Mouse (Mus musculus) erythroblast, embryonic 14.5 days (primary cell): ENCODE data around the gene Ipo11. TPM values are rescaled to one million over a fixed set of nuclear protein-coding genes. Genes with fewer than 3 reads are reported as not detected.
"Not testable (repeated sequence)": the region's sequence is repeated elsewhere in the genome, so short reads cannot be mapped to it uniquely, and the experiment has no call there.

ENCODE experiments used
- H3K27me3 ChIP-seq: 2 replicates; pipeline ENCODE4 v1.6.1; 2012; ENCODE audit warnings: inconsistent platforms; ENCODE audit not compliant: control insufficient read depth
- H3K36me3 ChIP-seq: 2 replicates; pipeline ENCODE4 v1.6.1; 2012; ENCODE audit warnings: mild to moderate bottlenecking, inconsistent platforms; ENCODE audit not compliant: control insufficient read depth
- H3K4me1 ChIP-seq: 2 replicates; pipeline ENCODE4 v1.6.1; 2012; ENCODE audit warnings: inconsistent platforms; ENCODE audit not compliant: control insufficient read depth
- H3K4me3 ChIP-seq: replicated peaks from 2 replicates; pipeline ENCODE3; 2012; ENCODE audit warnings: moderate library complexity, mild to moderate bottlenecking, inconsistent platforms
- H3K9me3 ChIP-seq: 2 replicates; pipeline ENCODE4 v1.6.1; 2012; ENCODE audit warnings: low read length, inconsistent platforms, mixed read lengths; ENCODE audit not compliant: control insufficient read depth
- GATA1 ChIP-seq: IDR thresholded peaks from 2 replicates; pipeline ENCODE4 v1.6.1; 2012; ENCODE audit warnings: low read length, inconsistent platforms, mixed read lengths
- TAL1 ChIP-seq: IDR thresholded peaks from 3 replicates; pipeline ENCODE4 v1.6.1; 2012; ENCODE audit warnings: low read length, inconsistent platforms, mixed read lengths
- polyA plus RNA-seq: library from polyadenylated mRNA; stranded (reverse); fragments of >175 nt; gene quantifications from 2 replicates; pipeline ENCODE4 v1.2.3, GENCODE M21; 2012

Gene Ipo11
- polyA plus RNA-seq, 1 experiment = 0.86 TPM

DNA sequence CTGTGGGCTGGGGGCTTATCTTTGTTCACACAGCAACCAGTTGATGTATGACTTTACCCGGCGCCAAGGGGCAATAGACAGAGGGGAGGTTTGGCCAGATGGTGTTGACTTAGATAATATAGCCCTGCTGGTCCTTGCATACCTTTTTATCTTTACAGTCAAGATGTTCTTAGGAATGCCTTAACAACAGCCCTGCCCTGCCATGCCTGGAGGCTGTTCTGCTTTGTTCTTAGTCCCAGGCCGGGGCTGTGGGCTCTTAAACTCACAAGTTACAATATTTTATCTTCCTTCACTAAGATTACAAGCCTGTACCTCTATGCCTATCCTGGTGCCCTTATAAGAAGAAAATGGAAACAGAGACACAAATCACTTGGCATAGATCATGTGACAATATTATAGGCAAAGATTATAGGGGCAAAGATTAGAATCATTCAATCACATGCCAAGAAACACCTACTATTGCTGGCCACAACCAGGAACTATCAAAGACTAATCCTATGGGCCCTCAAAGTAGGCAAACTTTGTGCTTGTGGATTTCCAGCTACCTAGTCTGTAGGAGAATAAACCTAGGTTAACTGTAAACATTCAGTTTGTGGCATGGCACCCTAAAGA is 23.5 kb downstream of the Ipo11 start:
- Histone ChIP-seq H3K27me3 (no peaks in the 10 kb centered on the region), H3K4me3 (no peak overlapping the region), H3K4me1 (peaks cover 30% of the 10 kb centered on the region), H3K9me3 (no peaks in the 10 kb centered on the region), H3K36me3 (peaks cover 63% of the 10 kb centered on the region)
- TF ChIP-seq TAL1 = peak; percentile 47; the same call in 2 of the 3 replicates
- TF ChIP-seq GATA1 = no peak

DNA sequence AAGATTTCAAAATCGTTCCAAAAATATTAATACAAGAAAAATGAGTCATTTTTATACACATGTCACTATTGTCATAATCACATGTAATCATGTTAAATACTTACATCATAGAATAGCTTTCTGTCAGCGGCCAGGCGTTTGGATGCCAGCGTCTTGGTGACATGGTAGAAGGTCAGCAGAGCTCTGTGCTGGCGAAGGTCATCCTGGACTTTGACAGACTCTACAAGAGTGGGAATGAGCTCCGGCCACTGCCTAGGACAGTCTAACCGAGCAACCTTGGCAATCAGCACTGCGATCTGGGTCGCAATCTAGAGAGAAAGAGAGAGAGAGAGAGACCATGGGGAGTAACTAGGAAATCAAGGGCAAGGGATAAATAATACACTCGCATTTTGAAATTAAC is 26.7 kb downstream of the Ipo11 start:
- Histone ChIP-seq H3K27me3 (no peaks in the 10 kb centered on the region), H3K4me3 (no peak overlapping the region), H3K9me3 (no peaks in the 10 kb centered on the region), H3K36me3 (peaks cover 71% of the 10 kb centered on the region), H3K4me1 (peaks cover 33% of the 10 kb centered on the region)
- no peak for TF ChIP-seq TAL1

DNA sequence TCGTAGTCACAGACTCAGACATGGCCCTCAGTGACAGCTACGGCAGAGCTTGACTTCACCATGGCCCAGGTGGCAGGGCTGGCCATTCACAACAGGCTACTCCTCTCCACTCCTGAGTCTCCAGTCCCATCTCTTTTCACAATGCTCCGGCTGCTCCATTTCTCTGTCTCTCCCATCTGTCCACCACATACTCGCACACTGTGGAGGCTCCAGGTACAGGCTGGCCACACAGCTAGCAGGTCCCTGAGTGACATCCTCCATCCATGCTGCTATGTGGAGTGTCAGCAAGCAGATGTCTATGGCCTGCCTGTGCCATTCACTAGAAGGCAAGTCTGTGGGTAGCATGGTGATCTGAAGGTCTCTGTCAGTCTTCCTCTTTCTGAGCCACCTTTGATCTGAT is 29.5 kb downstream of the Ipo11 start:
- H3K27me3 ChIP-seq = no peaks in the 10 kb centered on the region
- H3K9me3 ChIP-seq = no peaks in the 10 kb centered on the region
- H3K4me3 ChIP-seq = no peak overlapping the region
- TF ChIP-seq GATA1 (no peak), TAL1 (no peak)
- peaks cover 15% of the 10 kb centered on the region for H3K4me1 ChIP-seq
- H3K36me3 ChIP-seq = peaks cover 74% of the 10 kb centered on the region

GRCm38 (mm10) chr13:106905154-106905553 is 31.6 kb downstream of the Ipo11 start:
- not testable (repeated sequence) for H3K4me3 ChIP-seq, H3K27me3 ChIP-seq, H3K9me3 ChIP-seq, H3K4me1 ChIP-seq
- H3K36me3 ChIP-seq = peaks cover 74% of the 10 kb centered on the region

DNA sequence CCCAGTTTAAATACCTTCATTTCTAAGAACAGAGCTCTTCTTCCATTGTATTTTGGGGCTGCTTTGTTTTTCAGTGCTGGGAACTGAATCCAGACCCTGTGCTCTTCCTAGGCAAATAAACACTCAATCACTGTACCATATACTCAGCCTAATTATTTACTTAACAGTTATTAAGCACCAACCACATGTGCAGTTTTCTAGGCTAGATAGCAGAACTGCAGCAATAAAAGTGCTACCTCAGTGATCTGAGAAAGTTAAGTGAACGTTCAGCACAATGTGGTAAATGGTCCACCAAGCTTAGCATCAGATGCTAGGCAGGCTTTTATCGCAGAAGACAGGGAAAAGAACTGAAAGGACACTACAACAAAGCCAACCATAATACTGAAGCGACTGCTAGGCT is 32.1 kb downstream of the Ipo11 start:
- peaks cover 11% of the 10 kb centered on the region for H3K4me1 ChIP-seq
- no peaks in the 10 kb centered on the region for H3K27me3 ChIP-seq
- peaks cover 74% of the 10 kb centered on the region for H3K36me3 ChIP-seq
- TF ChIP-seq TAL1 = no peak
- TF ChIP-seq GATA1 = no peak
- H3K4me3 ChIP-seq = no peak overlapping the region
- no peaks in the 10 kb centered on the region for H3K9me3 ChIP-seq

DNA sequence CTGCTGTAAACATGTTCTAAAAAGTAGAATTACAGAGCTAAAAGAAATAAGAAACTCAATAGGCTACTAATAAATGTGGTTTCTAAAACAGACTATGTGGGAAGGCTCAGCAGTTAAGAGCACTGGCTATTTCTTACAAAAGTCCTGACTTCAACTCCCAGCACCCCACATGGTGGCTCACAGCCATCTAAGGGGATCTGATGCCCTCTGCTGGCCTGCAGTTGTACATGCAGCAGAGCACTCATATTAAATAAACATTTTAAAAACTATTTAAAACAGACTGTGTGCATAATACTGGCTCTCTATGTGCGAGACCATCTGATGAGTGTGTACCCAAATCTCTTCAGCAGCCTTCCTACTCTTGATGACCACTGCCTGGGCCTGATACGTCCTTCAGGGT is 42.5 kb downstream of the Ipo11 start:
- TF ChIP-seq GATA1 = no peak
- no peak for TF ChIP-seq TAL1
- H3K4me1 ChIP-seq = peaks cover 60% of the 10 kb centered on the region
- no peak overlapping the region for H3K4me3 ChIP-seq
- peaks cover 72% of the 10 kb centered on the region for H3K36me3 ChIP-seq
- H3K9me3 ChIP-seq = peaks cover 4% of the 10 kb centered on the region
- no peaks in the 10 kb centered on the region for H3K27me3 ChIP-seq

GRCm38 (mm10) chr13:106893701-106894100 is 43.1 kb downstream of the Ipo11 start:
- no peaks in the 10 kb centered on the region for H3K27me3 ChIP-seq
- H3K4me1 ChIP-seq = peaks cover 63% of the 10 kb centered on the region
- TF ChIP-seq GATA1 = no peak
- TF ChIP-seq TAL1 = no peak
- H3K9me3 ChIP-seq = peaks cover 4% of the 10 kb centered on the region
- H3K4me3 ChIP-seq = peak overlapping the region; percentile 51
- peaks cover 71% of the 10 kb centered on the region for H3K36me3 ChIP-seq

DNA sequence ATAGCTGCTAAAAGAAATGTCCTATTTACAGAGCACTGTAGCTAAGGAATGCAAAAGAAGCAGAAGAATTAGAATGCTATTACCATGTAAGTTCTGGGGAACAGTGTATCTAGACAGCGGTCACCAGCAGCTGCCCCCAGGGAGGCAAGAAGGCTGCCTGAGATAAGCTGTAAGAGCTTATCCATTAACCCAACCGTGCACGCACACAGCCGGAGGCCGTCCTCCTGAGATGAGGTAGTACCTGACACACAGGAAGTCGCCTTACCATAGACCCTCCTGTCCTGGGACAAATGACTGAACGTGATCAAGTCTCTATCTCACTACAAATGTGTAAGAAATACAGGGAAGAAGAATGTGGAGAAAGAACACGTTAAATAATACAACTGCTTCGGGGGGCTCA is 43.6 kb downstream of the Ipo11 start:
- peaks cover 4% of the 10 kb centered on the region for H3K9me3 ChIP-seq
- H3K4me1 ChIP-seq = peaks cover 66% of the 10 kb centered on the region
- no peaks in the 10 kb centered on the region for H3K27me3 ChIP-seq
- H3K4me3 ChIP-seq = peak overlapping the region; percentile 51
- H3K36me3 ChIP-seq = peaks cover 72% of the 10 kb centered on the region
- TF ChIP-seq TAL1 (peak; percentile 98), GATA1 (peak; percentile 97)

DNA sequence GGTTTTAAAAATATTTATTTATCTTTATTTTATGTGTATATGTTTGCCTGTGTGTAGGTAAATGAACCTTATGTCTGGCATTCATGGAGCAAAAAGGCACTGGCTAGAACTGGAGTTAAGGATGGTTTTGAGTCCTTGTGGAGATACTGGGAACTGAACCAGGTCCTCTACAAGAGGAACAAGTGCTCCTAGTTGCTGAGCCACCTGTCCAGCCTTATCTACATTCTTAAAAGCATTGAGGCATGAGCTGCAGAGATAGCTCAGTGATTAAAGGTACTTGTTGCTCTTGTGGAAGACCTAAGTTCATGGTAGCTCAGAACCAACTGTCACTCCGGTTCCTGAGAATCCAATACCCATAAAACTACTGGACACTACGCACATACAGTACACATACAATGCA is 49.4 kb downstream of the Ipo11 start:
- H3K9me3 ChIP-seq = no peaks in the 10 kb centered on the region
- H3K4me3 ChIP-seq = no peak overlapping the region
- TF ChIP-seq TAL1 = no peak
- peak; percentile 18; the same call in 1 of the 2 replicates for TF ChIP-seq GATA1
- H3K36me3 ChIP-seq = peaks cover 66% of the 10 kb centered on the region
- peaks cover 47% of the 10 kb centered on the region for H3K4me1 ChIP-seq
- H3K27me3 ChIP-seq = no peaks in the 10 kb centered on the region

- no peak for TF ChIP-seq GATA1
- no peak for TF ChIP-seq TAL1
Observed at GRCm38 (mm10) chr13:106884249-106884648, 52.5 kb downstream of the Ipo11 start.

More at GRCm38 (mm10) chr13:106884249-106884648, 52.5 kb downstream of the Ipo11 start:
- Histone ChIP-seq H3K4me1 (peaks cover 19% of the 10 kb centered on the region), H3K9me3 (no peaks in the 10 kb centered on the region), H3K4me3 (no peak overlapping the region), H3K36me3 (peaks cover 71% of the 10 kb centered on the region), H3K27me3 (no peaks in the 10 kb centered on the region)
